Mouse (Mus musculus): ENCODE results near the gene Rrp36.

The Rrp36 gene

DNA sequence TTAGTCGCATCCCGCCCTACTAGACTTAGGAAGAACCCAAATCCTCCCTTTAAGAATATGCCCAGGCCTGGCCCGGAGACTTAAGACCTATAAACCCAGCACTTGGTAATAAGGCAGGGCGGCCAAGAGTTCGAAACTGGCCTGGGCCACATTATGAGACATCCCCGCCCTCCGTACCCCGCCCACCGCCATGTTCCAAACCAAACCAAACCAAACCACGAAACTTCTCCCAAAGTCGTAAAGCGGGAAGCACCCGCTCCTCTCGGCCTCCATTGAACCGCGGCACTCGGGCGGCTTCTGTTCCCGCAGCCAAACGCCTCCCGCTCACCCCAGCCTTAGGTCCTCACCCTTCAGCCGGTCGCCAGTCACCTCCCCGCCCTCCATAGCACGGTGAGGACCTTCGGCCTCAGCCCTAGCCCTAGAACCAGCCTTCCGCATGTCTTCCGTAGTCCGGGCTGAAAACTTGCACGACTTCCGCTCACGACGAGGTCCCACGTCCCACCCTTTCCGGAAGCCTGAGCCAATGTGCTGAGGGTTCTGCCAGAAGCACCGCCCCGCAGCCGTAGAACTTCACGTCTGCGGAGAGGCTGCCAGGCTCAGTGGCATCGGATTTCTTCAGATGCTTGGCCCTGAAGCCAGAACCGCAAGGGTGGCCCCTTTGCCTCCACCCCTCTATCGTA, at the start of gene Rrp36:
TSS of gene Rrp36 (minus strand) at position 503 of the 680 bp plus-strand sequence.
- DNase-seq (ENCODE audit: low spot score) = peak; percentile 89

DNA sequence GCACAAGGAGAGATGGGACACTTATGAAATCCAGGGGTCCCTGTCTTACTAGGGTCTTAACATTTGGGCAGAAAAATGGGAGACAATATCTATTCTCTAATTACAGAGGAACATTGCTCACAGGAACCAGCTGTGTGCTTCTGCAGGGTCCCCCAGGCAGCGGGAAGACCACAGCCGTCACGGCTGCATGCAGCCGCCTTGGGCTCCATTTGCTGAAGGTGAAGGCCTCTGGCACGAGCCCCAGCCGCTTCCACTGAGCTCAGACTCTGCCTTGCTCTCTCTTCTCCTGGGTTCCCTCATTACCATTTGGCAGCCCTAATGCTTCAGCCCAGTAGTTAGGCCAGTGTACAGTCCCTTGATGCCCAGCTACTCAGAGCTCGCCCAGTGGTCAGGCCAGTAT, 46.9 kb upstream of the Rrp36 start:
- no peak for DNase-seq (ENCODE audit: low spot score)

DNA sequence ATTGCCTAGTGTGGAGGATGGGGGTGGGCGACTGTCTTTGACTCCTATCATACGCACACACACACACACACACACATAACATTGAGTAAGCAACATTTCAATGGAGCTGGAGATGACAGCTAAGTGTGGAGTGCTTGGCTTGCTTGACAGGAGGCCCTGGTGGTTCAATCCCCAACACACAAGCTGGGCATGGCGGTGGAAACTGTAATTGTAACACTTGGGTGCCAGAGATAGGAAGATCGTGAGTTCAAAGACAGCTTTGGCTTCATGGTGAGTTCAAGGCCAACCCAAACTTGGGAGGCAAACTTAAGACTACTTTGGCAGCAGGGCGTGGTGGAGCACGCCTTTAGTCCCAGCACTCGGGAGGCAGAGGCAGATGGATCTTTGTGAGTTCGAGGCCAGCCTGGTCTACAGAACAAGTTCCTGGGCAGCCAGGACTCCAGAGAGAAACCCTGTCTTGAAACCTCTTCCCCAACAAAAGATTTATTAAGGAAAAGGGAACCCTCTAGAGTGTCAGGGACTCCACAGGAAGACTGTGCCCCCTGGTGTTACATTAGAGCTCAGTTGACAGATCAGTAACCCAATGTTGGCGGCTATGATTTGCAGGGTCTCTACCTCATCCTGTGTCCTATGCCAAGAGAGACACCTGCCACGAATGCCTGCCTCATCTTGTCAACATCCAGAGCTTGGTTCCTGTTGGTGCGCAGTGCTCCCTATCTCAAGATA, 40.8 kb upstream of the Rrp36 start:
- DNase-seq (ENCODE audit: low spot score) = no peak

DNA sequence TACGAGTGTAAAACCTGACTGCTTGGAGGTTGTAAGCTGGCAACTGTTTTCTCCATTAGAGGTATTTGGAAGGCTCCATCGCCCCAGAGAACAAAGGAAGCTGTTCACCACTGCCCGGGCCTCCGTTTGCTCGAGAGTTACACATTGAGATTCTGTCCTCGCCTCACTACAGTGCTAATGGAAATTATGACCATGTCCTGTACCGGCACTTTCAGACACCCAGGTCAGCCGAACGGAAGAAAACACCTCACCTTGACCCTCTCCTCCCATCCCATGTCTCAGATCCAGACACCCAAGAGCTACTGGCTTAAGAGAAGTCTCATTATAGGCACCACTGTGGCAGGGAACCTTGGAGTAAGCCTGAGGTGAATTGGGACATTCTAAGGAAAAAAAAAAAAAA, 39.7 kb upstream of the Rrp36 start:
- DNase-seq (ENCODE audit: low spot score) = no peak

DNA sequence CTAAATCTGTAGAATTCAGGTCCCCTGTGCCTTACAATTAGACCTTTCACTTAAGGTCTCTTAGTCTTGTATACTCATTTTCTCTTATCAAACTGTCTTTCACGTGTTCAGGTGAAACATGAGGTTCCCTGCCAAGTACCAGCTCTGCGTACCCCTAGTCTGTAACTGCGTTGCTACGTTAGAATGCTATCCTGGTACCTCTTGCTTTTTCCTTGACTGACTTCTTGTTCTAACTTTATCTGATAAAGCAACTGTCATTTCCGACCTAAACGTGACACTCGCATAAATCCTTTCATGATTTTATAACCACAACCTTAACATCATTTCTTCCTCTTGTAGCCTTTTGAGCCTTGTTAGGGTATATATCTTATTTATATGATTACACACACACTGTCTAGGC, 38.3 kb upstream of the Rrp36 start:
- no peak for DNase-seq (ENCODE audit: low spot score)

DNA sequence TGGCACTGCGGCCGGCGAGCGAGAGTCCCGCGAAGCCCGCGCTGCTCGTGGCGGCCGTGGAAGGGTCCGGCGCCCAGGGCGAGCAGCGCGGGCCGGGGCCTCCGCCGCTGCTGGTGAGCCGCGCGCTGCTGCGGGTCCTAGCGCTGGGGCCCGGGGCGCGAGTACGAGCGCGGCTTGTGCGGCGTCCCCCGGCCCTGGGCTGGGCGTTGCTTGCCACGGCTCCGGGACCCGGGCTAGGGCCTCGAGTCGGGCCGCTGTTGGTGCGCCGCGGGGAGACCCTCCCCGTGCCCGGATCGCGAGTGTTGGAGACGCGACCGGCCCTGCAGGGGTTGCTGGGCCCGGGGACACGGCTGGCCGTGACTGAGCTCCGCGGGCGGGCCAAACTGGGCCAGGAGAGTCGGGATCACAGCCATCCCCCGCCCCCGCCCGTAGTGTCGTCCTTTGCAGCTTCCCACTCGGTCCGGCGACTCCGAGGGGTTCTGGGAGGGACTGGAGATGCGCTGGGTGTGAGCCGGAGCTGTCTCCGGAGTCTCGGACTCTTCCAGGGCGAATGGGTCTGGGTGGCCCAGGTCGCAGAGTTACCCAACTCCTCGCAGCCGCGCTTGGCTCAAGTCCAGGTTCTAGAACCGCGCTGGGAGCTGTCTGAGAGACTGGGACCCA, 37.6 kb upstream of the Rrp36 start:
- DNase-seq (ENCODE audit: low spot score) = no peak

DNA sequence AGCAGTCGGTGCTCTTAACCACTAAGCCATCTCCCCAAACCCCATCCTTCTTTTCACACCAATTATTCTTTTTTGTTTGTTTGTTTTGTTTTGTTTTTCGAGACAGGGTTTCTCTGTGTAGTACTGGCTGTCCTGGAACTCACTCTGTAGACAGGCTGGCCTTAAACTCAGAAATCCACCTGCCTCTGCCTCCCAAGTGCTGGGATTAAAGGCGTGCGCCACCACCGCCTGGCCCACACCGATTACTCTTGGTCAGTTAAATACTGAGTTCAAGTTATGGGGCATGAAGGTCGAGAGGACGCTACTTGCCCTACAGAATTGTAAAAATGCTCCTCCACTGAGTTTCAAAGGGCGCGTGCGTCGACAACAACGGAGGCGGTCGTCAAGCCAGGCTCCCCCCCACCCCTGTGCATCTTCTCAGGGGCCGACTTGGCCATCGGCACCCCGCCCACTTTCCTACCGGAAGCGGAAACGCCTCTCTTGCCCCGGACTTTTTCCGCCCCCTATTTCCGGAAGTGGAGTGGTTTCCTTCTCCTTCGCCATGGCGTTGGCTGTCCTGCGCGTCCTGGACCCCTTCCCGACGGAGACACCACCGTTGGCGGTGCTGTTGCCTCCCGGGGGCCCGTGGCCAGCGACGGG, 36.9 kb upstream of the Rrp36 start, which contains the start of gene Pex6:
TSS of gene Pex6 (plus strand) at position 505 of the 639 bp plus-strand sequence.
- peak; percentile 91 for DNase-seq (ENCODE audit: low spot score)

DNA sequence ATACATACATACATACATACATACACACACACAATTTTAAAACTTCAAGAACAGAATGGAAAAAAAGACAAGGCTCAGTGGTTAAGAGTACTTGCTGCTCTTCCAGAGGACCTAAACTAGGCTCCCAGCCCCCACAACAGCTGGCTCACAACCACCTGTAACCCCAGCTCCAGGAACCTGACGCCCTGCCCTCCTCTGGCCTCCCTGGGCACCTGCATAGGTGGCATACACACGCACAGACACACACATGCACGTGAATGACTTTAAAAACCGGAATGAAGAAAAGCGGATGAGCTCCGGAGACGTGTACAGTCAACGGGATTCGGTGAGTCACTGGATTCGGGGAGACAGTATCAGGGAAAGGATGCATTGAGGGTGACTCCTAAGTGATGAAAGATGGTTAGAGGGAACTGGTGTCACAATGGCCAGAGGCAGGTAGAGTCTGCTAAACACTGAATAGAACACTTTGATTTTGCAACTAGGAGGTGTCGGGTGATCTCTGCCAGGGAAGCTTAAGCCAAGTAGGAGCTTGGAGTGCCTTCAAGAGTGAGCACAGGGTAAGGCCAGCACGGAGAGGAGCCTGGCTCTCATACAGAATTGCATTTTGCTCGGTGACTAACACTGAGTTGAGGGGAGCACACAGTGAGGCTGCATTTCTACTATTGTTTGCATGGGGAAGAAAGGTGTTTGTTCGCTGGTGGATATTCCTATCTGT, 32.4 kb upstream of the Rrp36 start:
- DNase-seq (ENCODE audit: low spot score) = no peak

DNA sequence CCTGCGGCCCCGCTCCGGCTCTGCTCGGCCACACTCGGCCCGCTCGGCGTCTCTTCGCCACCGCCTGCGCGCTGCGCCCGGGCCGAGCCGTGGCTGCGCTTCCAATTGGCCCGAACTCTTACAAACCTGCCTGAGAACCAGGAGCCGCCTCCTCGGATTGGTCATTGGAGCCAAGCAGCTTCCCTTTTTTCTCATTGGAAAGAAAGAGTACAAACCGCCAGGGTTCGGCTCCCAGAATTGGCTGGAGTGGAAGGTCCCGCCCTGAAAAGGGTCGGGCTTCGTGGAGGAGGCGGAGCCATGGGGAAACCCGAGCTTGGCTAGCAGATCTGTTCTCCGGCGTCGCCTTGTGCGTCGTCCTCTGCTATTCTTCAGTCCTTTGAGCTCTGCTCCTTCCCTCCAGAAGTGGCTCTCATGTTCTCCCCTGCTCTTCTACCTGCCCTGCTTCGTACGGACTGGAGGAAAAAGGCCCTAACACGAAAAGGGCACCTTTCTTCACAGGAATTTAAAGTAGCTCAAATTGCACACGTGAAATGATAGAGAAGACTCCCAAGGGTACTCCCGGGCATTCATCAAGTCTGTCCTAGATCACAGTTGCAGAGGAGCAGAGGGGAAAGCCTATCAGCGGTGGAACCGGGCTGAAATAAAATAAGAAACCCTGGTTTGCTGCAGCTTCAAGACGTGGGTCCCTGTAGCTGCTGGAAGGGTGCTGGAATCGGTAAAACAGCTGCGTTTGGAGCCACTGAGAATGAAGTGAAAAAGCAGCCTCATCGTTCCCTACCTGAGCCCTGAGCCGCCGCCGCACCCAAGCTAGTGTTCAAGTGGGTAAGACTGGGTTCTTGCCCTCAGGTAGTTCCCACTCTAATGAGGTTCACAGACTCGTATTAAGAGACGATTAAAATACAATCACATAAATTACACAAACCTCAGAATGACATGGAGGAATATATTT, 31.0 kb upstream of the Rrp36 start, which contains the start of gene Ppp2r5d:
TSS of gene Ppp2r5d (minus strand) at position 225 of the 949 bp plus-strand sequence.
- DNase-seq (ENCODE audit: low spot score) = peak; percentile 97

DNA sequence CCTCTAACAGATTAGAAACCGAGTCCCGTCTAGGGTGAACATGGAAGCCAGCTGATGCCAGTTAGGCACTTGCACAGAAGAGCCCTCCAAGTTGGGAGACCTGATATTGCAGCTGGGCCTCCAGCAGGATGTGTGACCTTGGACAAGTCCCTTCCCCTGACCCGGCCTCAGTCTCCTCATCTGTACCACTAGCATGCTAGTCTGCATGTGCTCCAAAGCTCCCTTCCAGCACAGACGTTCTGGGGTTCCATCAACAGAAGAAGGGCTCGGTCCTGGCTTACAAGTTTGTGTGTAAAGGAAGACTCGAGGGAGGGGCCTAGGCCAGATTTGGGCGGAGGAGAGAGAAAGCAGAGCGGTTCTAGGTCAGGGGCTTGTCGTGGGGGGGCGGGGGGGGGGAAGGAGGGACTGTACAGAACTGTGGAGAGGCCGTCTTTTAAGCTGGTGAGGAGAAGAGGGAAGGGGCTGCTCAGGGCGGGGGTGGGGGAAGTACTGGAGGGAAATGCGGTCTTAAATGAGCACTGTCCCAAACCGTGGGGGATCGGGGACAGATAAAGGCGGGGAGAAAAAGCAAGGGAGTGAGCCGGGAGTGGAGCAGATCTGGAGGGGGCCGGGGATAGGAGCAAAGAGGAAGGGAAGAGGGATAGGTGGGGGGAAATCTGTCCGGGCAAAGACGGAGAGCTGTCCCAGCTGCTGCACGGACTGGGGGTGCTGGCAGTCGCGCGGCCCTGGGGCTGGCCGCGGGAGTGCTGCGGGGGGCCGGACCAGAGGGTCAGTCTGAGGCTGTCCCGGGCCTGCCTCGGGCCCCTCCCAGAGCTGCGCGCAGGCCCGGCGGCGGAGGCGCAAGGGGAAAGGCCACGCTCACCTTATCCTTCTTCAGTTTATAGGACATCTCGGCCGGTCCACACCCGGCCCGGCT, 30.1 kb upstream of the Rrp36 start:
- DNase-seq (ENCODE audit: low spot score) = no peak

DNA sequence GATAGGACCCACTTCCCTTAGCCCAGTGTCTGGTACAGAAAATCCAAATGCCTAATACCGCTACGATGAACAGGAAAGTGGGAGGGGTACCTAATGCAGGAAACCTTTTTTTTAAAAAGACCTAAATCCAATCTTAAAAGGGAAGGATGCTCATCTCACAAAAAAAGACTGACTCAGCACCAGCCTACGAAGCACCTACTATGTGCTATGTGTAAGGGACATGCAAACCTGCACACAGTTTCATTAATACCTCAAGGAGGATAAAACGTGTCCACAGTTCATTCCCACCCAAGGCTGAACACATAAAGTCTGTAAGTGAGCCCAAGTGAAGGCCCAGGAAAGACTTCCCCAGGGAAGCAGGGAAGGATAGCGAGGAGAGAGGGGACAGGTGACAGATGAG, 28.4 kb upstream of the Rrp36 start:
- DNase-seq (ENCODE audit: low spot score) = no peak

DNA sequence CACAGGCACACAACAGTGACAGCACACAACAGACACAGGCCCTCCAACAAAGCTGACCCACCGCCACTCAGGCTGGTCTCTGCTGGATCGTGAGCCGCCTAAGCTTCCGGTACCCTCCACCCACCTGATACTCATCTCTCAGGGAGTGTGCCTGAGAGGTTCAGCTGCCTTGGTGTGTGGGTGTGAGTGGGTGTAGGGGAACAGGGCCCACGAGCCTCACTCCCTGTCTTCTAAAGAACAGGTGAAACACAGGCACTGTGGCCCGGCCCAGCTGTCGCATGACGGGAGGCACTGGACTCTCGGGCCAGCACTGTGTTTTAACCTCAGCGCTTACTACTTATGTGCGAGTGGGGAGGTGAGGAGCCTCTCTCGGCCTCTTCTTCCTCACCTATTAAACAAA, 27.9 kb upstream of the Rrp36 start:
- no peak for DNase-seq (ENCODE audit: low spot score)

DNA sequence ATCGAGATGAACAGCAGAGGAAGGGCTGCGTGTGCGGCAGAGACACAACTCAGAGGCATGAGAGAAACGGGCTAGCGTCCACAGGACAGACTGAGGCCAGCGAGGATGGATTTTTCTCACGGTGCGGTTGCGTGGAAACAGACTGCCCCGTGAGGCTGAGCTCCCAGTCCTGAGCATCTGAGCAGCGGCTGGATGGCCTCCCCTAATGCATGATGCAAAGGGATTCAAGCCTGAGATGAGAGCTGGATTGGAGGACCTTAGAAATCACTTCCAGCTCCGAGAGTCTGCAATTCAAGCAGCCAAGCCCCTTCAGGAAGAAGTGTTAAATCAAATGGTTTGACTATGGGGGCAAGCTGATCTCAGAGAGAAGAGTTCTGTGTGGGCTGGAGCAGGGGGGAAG, 27.3 kb upstream of the Rrp36 start:
- DNase-seq (ENCODE audit: low spot score) = no peak

DNA sequence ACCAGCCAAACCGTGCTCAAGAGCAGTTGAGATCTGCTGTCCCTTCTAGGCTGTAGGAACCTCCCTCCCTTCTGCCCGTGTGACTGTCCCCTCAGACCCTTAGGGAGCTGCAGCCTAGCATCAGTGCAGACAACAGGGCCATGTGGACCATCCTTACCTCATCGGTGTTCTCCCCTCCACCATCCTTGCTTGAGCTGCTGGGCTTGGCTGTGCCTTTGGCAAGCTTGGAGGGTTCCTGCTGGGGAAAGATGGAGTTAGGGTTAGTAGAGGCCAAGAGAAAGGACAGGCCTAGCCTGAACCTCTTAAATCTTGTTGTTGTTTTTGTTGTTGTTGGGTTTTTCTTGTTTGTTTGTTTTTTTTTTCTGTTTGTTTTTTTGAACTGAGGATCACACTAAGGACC, 25.8 kb upstream of the Rrp36 start:
- DNase-seq (ENCODE audit: low spot score) = no peak

DNA sequence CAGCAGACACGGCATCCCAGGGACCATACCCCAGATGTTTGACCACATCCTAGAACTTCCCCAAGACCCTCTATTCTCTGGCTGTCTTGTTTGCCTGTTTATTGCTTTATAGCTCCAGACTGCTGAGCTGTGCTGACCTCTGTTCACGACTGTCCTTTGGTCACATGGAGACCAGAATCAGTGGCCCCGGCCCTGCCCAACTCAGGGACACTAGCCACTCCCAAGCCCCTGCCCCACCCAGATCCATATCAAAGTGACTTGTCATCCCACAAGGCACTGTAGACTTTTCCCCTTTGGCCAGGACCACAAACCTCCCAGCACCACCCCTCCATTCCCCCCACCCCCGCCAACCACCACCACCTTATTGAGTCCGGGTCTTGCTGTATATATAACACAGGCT, 25.1 kb upstream of the Rrp36 start:
- DNase-seq (ENCODE audit: low spot score) = no peak

DNA sequence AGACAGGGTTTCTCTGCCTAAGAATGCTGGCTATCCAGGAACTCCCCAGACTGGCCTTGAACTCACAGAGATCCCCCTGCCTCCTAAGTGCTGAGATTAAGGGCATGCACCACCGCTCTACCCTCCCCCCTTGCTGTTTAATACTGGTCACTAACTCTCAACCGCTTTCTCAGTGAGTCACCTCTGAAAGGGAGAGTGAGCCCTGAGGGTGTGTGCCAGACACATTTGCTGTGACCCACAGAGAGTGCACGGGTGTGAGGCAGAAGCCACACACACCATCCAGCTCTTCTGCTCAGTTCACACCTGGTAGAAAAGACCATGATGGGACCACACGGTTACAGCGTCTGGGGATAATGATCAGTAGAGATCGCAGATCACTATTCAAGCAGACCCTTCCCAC, 24.4 kb upstream of the Rrp36 start:
- DNase-seq (ENCODE audit: low spot score) = no peak

DNA sequence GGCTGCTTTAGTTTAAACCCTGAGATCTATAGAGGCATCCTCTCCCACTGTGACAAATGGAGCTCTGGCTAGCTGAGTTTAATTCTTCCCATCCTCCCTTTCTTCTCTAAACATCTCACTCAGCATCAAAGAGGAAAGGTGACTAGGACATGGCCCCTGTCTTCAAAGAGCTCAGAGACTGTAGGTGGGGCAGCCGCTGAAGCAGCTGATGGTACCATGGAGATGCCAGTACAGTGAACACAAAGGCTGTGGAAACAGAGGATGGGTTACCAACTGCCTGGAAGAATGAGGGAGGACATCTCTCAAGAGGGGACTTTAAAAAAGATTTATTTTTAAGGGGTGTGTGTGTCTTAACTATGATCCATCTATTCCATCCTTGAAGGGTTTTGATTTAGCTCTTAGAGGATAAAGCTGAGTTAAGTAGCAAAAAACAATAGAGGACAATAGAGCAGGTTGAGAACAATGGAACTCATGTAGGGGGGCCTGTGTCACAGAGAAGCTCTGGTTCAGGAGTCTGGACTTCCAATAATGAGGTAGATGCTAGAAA, 20.4 kb upstream of the Rrp36 start:
- DNase-seq (ENCODE audit: low spot score) = no peak

DNA sequence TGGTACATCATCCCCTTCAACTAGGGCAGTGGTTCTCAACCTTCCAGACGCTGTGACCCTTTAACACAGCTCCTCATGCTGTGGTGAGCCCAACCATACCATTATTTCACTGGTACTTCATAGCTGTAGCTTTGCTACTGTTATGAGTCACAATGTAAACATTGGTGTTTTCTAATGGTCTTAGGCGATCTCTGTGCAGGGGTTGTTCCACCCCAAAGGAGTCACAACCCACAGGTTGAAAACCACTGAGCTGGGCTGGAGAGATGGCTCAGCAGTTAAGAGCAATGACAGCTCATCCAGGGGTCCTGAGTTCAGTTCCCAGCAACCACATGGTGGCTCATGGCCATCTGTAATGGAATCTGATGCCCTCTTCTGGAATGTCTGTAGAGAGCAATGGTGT, 17.2 kb upstream of the Rrp36 start:
- DNase-seq (ENCODE audit: low spot score) = no peak

DNA sequence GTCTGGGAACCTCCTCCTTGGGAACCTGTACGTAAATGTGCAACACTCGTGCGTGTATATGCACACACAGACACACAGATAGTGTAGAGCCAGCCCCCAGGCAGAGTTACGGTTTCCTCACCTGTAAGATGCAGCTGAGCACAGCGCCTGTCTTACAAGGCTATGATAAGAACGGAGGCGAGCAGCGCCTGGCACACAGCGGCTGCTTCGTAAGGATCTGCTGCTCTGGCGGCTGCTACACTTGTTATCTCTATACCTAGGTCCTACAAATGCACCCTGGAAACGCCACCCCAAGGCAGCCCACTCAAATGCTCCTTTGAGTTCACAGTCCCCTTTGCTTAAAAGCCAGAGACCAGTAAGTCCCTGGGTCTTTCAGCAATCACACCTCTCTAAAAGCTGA, 16.5 kb upstream of the Rrp36 start:
- no peak for DNase-seq (ENCODE audit: low spot score)
